Mouse (Mus musculus): ENCODE measurements around the gene Cage1. TPM values are rescaled to one million over a fixed set of nuclear protein-coding genes. Genes with fewer than 3 reads are reported as not detected.
A peak's percentile ranks its signal among the peaks of the same experiment; 100 is the strongest.

Cage1 gene
- 1.6 and 1.7 TPM in 2 replicates for polyA plus RNA-seq (2015; fragmentation: Nextera tagmentation; extraction: Ambion mirVana)

- no peaks in the 10 kb centered on the region for H3K27me3 ChIP-seq
- H3K4me1 ChIP-seq (replicated peaks): peaks cover 25% of the 10 kb centered on the region
- H3K4me2 ChIP-seq: peak within 1 kb of the TSS; percentile 97
- peaks cover 26% of the 10 kb centered on the region for H3K36me3 ChIP-seq
- peak within 1 kb of the TSS; percentile 76 for H3K27ac ChIP-seq (replicated peaks)
- H3K4me3 ChIP-seq: peak within 1 kb of the TSS; percentile 74
- H3K9ac ChIP-seq: peak within 1 kb of the TSS; percentile 92
- under 1% methylated on average over 45 of the region's 47 CpGs for WGBS
- ATAC-seq (ENCODE audit: low read depth): peak; percentile 96
- H3K9me3 ChIP-seq: no peaks in the 10 kb centered on the region
Observed at GRCm38 (mm10) chr13:38037044-38037687, at the start of gene Cage1. Gene Cage1 (minus strand): TSS chr13:38037069.

- Histone ChIP-seq H3K9ac (no peak overlapping the region), H3K4me1 (replicated peaks) (0 out of 2 replicates have a peak, but pooled peaks cover 4% of the 10 kb centered on the region)
Observed at GRCm38 (mm10) chr13:38081161-38081560, 44.3 kb upstream of the Cage1 start.

GRCm38 (mm10) chr13:38080725-38081124, 43.9 kb upstream of the Cage1 start:
- no peak overlapping the region for H3K9ac ChIP-seq
- no peaks in the 10 kb centered on the region for H3K9me3 ChIP-seq
- no peak overlapping the region for H3K4me2 ChIP-seq
- 87% methylated on average over 14 of the region's 14 CpGs for WGBS
- no peaks in the 10 kb centered on the region for H3K36me3 ChIP-seq
- H3K4me3 ChIP-seq: no peak overlapping the region
- H3K27ac ChIP-seq (replicated peaks): no peak overlapping the region
- H3K4me1 ChIP-seq (replicated peaks): 0 out of 2 replicates have a peak, but pooled peaks cover 4% of the 10 kb centered on the region
- no peaks in the 10 kb centered on the region for H3K27me3 ChIP-seq
- ATAC-seq (ENCODE audit: low read depth): no peak

More at GRCm38 (mm10) chr13:38081161-38081560, 44.3 kb upstream of the Cage1 start:
- H3K9me3 ChIP-seq: no peaks in the 10 kb centered on the region
- H3K27ac ChIP-seq (replicated peaks): no peak overlapping the region
- H3K4me2 ChIP-seq: no peak overlapping the region
- no peaks in the 10 kb centered on the region for H3K27me3 ChIP-seq
- no peak for ATAC-seq (ENCODE audit: low read depth)
- H3K4me3 ChIP-seq: no peak overlapping the region
- WGBS: 86% methylated on average over 7 of the region's 7 CpGs
- no peaks in the 10 kb centered on the region for H3K36me3 ChIP-seq

- no peaks in the 10 kb centered on the region for H3K36me3 ChIP-seq
- H3K4me1 ChIP-seq (replicated peaks): 0 out of 2 replicates have a peak, but pooled peaks cover 4% of the 10 kb centered on the region
- H3K9ac ChIP-seq: no peak overlapping the region
- H3K27ac ChIP-seq (replicated peaks): no peak overlapping the region
- WGBS: 46% methylated on average over 9 of the region's 9 CpGs
- H3K4me2 ChIP-seq: no peak overlapping the region
- no peak overlapping the region for H3K4me3 ChIP-seq
- H3K27me3 ChIP-seq: no peaks in the 10 kb centered on the region
- ATAC-seq (ENCODE audit: low read depth): no peak
- no peaks in the 10 kb centered on the region for H3K9me3 ChIP-seq
Observed at GRCm38 (mm10) chr13:38080014-38080413, 43.1 kb upstream of the Cage1 start.

GRCm38 (mm10) chr13:38079366-38079765, 42.5 kb upstream of the Cage1 start:
- Histone ChIP-seq H3K4me3 (no peak overlapping the region), H3K27ac (replicated peaks) (no peak overlapping the region), H3K9ac (no peak overlapping the region), H3K36me3 (no peaks in the 10 kb centered on the region), H3K27me3 (no peaks in the 10 kb centered on the region), H3K4me1 (replicated peaks) (0 out of 2 replicates have a peak, but pooled peaks cover 4% of the 10 kb centered on the region), H3K4me2 (no peak overlapping the region), H3K9me3 (no peaks in the 10 kb centered on the region)
- 82% methylated on average over 5 of the region's 5 CpGs for WGBS
- ATAC-seq (ENCODE audit: low read depth): no peak

- ATAC-seq (ENCODE audit: low read depth): no peak
- Histone ChIP-seq H3K9me3 (no peaks in the 10 kb centered on the region), H3K27me3 (no peaks in the 10 kb centered on the region), H3K9ac (no peak overlapping the region), H3K4me2 (no peak overlapping the region), H3K4me3 (no peak overlapping the region), H3K4me1 (replicated peaks) (0 out of 2 replicates have a peak, but pooled peaks cover 4% of the 10 kb centered on the region), H3K27ac (replicated peaks) (no peak overlapping the region), H3K36me3 (no peaks in the 10 kb centered on the region)
- whole genome bisulfite sequencing: 49% methylated on average over 6 of the region's 6 CpGs
Observed at GRCm38 (mm10) chr13:38078836-38079235, 42.0 kb upstream of the Cage1 start.

- Histone ChIP-seq H3K9me3 (no peaks in the 10 kb centered on the region), H3K4me3 (no peak overlapping the region), H3K4me2 (no peak overlapping the region), H3K36me3 (no peaks in the 10 kb centered on the region), H3K27me3 (no peaks in the 10 kb centered on the region), H3K9ac (no peak overlapping the region), H3K27ac (replicated peaks) (no peak overlapping the region), H3K4me1 (replicated peaks) (0 out of 2 replicates have a peak, but pooled peaks cover 4% of the 10 kb centered on the region)
- ATAC-seq (ENCODE audit: low read depth): no peak
- 28% methylated on average over 11 of the region's 11 CpGs for WGBS
Observed at GRCm38 (mm10) chr13:38077113-38077512, 40.2 kb upstream of the Cage1 start.

GRCm38 (mm10) chr13:38074404-38074803, 37.5 kb upstream of the Cage1 start:
- no peak for ATAC-seq (ENCODE audit: low read depth)
- no peak overlapping the region for H3K4me2 ChIP-seq
- H3K27me3 ChIP-seq: no peaks in the 10 kb centered on the region
- WGBS: 71% methylated on average over 5 of the region's 5 CpGs
- H3K27ac ChIP-seq (replicated peaks): no peak overlapping the region
- H3K4me1 ChIP-seq (replicated peaks): no peaks in the 10 kb centered on the region
- H3K9me3 ChIP-seq: no peaks in the 10 kb centered on the region
- no peak overlapping the region for H3K4me3 ChIP-seq
- no peaks in the 10 kb centered on the region for H3K36me3 ChIP-seq
- H3K9ac ChIP-seq: no peak overlapping the region

- Histone ChIP-seq H3K27me3 (no peaks in the 10 kb centered on the region), H3K4me2 (no peak overlapping the region), H3K9ac (no peak overlapping the region), H3K4me1 (replicated peaks) (no peaks in the 10 kb centered on the region), H3K36me3 (no peaks in the 10 kb centered on the region), H3K4me3 (no peak overlapping the region), H3K27ac (replicated peaks) (no peak overlapping the region), H3K9me3 (no peaks in the 10 kb centered on the region)
- no peak for ATAC-seq (ENCODE audit: low read depth)
- WGBS: 84% methylated on average over 18 of the region's 18 CpGs
Observed at GRCm38 (mm10) chr13:38073374-38074307, 36.8 kb upstream of the Cage1 start.

GRCm38 (mm10) chr13:38070945-38071344, 34.1 kb upstream of the Cage1 start:
- Histone ChIP-seq H3K9me3 (no peaks in the 10 kb centered on the region), H3K4me1 (replicated peaks) (no peaks in the 10 kb centered on the region), H3K27me3 (no peaks in the 10 kb centered on the region), H3K4me2 (no peak overlapping the region), H3K9ac (no peak overlapping the region), H3K27ac (replicated peaks) (no peak overlapping the region), H3K36me3 (peaks cover 3% of the 10 kb centered on the region; the same call in 1 of the 2 replicates), H3K4me3 (no peak overlapping the region)
- no peak for ATAC-seq (ENCODE audit: low read depth)
- 80% methylated on average over 4 of the region's 4 CpGs for WGBS

GRCm38 (mm10) chr13:38064854-38065663, 28.2 kb upstream of the Cage1 start:
- no peaks in the 10 kb centered on the region for H3K9me3 ChIP-seq
- H3K27ac ChIP-seq (replicated peaks): no peak overlapping the region
- H3K4me2 ChIP-seq: no peak overlapping the region
- WGBS: 72% methylated on average over 11 of the region's 11 CpGs
- ATAC-seq (ENCODE audit: low read depth): peak; percentile 61
- no peak overlapping the region for H3K4me3 ChIP-seq
- no peaks in the 10 kb centered on the region for H3K4me1 ChIP-seq (replicated peaks)
- H3K27me3 ChIP-seq: no peaks in the 10 kb centered on the region
- H3K36me3 ChIP-seq: peaks cover 37% of the 10 kb centered on the region
- no peak overlapping the region for H3K9ac ChIP-seq

Measured in neural tube, embryonic 13.5 days (tissue).